Mouse (Mus musculus) small intestine, adult 2 months (tissue): ENCODE measurements at regions not wholly inside any gene's neighbourhood (a gene's known extent, or its start where the extent isn't known, plus 50 kb on each side); places are given as distances from the start of the nearest gene placed in this dataset.
A peak's percentile ranks its signal among the peaks of the same experiment; 100 is the strongest.

Experiments
- H3K27ac ChIP-seq: fragments of 200-500 bp; 2 replicates; pipeline ENCODE4 v1.5.1; 2012; ENCODE audit warnings: low read depth, low read length, control low read depth, inconsistent platforms; ENCODE audit not compliant: insufficient read depth
- H3K27me3 ChIP-seq: fragments of 200-500 bp; 2 replicates; pipeline ENCODE4 v1.6.1; 2012; ENCODE audit warnings: mild to moderate bottlenecking, moderate library complexity, low read length, inconsistent platforms; ENCODE audit not compliant: control insufficient read depth, insufficient read depth
- H3K36me3 ChIP-seq: fragments of 200-500 bp; 2 replicates; pipeline ENCODE4 v1.6.1; 2012; ENCODE audit warnings: mild to moderate bottlenecking, low read length, control low read depth, inconsistent platforms; ENCODE audit not compliant: control insufficient read depth, insufficient read depth
- H3K4me1 ChIP-seq: fragments of 200-500 bp; 2 replicates; pipeline ENCODE4 v1.6.1; 2012; ENCODE audit warnings: low read length, inconsistent platforms, mixed read lengths; ENCODE audit not compliant: control insufficient read depth, insufficient read depth, insufficient read length
- H3K4me3 ChIP-seq: fragments of 200-500 bp; 2 replicates; pipeline ENCODE4 v1.5.1; 2012; ENCODE audit warnings: low read depth, mild to moderate bottlenecking, control low read depth, inconsistent platforms, low read length, moderate library complexity
- CTCF ChIP-seq: fragments of 200-500 bp; IDR thresholded peaks from 2 replicates; pipeline ENCODE4 v1.5.1; 2012; ENCODE audit warnings: low read depth, mild to moderate bottlenecking, control low read depth, inconsistent platforms, low read length, moderate library complexity, mixed read lengths; ENCODE audit not compliant: insufficient replicate concordance, insufficient read length; ENCODE audit errors: extremely low read depth
- POLR2A ChIP-seq: fragments of 200-500 bp; IDR thresholded peaks from 2 replicates; pipeline ENCODE4 v1.6.1; 2012; ENCODE audit warnings: low read depth, mild to moderate bottlenecking, control low read depth, inconsistent platforms, low read length, moderate library complexity
- WGBS: fragments of 180-500 bp; shearing (Covaris S2); methylation state at CpG from one replicate; pipeline ENCODE4 v1.1.7; 2018; 5-methylcytosine and 5-hydroxymethylcytosine counted together

DNA sequence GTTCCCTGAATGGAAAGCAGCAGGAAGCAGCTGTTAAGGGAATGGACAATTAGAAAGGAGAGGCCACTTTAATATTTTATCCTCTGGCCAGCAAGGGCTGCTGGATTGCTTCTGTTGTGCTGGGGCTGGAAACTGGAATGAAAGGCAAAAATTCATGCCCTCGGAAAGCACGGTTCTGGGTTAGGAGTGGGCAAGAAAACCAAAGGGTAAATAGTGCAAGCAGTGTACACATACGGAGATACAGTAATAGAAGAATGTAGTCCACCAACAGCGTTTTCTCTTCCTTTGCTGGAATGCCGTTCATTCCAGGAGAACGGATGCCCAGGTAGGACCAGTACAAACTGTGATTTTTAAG is 50.8 kb upstream of the Zfr start:
- H3K27me3 ChIP-seq: no peaks in the 10 kb centered on the region
- no peaks in the 10 kb centered on the region for H3K4me1 ChIP-seq
- H3K4me3 ChIP-seq: no peak overlapping the region
- no peak for TF ChIP-seq CTCF
- no peak for TF ChIP-seq POLR2A
- no peak overlapping the region for H3K27ac ChIP-seq
- H3K36me3 ChIP-seq: no peaks in the 10 kb centered on the region
- 63% methylated on average over 6 of the region's 6 CpGs for WGBS

DNA sequence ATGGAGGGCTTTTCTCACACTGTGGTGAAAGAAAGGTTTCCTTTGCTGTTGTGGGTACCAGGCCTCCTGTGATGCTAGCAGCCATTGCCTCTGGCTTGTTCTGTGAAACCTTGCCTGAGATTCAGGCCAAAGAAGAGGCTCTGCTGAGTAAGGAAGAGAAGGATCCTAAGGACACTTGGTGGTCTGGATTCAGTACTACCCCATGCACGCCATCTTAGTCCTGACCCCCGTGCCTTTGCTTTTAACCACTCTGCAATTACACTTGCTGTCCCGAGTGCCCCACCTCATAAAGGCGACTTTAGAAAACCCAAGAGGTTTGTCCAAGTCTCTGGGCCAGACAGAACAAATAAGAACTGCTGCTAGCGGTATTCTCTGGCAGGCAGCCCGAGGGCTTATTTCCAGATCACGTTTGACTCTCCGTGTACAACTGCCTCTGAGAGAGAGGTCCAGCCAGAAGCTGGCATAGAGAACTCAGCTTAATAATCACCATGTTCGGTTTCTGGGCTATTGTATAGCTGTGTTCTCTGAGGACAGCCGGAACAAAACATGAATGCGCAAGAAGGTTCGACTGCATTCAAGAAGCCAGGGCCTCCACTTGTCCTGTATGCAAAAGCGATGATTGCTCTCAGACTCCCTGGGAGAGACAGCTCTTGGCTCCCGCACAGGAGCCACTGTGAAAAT is 51.3 kb upstream of the Zfr start:
- Histone ChIP-seq H3K27ac (peak overlapping the region; percentile 40), H3K36me3 (no peaks in the 10 kb centered on the region), H3K4me1 (no peaks in the 10 kb centered on the region), H3K4me3 (no peak overlapping the region), H3K27me3 (no peaks in the 10 kb centered on the region)
- 45% methylated on average over 14 of the region's 14 CpGs for WGBS
- no peak for TF ChIP-seq CTCF
- no peak for TF ChIP-seq POLR2A

DNA sequence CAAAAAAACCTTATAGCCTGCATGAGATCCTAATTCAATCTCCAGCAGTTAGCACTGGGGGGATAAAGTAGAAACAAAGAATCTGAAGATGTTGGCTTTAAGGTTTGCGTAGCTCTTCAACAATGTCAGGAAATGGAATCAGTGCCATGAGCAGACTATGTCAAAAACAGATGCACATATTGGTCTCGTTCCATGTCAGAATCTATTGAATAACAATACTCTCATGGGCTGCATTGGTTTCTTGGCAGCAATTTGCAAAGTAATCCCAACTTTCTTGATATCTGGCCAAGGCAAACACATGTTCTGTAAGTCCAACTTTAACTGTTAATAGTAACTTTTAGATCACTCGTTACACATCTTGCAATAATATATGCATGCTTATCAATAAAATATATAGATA is 58.1 kb upstream of the Sub1 start:
- TF ChIP-seq POLR2A (no peak), CTCF (no peak)
- 54% methylated on average over 3 of the region's 3 CpGs for whole genome bisulfite sequencing

DNA sequence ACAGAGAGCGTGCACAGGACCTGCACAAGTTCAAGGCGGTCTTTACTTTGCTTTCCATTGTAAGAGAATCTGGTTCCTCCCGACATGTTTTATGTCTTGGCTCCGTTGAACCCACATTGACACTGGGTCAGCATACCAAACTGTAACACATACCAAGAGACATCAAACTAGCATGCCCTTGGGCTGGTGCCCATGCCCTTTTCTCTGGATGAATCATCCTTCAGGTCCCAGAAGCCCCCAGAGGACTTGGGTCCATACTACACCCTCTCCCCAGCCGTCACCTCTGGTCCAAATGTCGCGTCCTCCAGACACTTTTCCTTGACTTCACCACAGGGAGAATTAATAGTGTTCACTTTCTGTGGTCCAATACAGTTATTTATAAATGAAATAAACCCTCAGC is 56.8 kb upstream of the Sub1 start:
- no peak for TF ChIP-seq CTCF
- no peak for TF ChIP-seq POLR2A
- Histone ChIP-seq H3K4me3 (no peak overlapping the region), H3K36me3 (no peaks in the 10 kb centered on the region), H3K27ac (no peak overlapping the region), H3K4me1 (no peaks in the 10 kb centered on the region), H3K27me3 (no peaks in the 10 kb centered on the region)
- 88% methylated on average over 7 of the region's 7 CpGs for WGBS

More for the DNA sequence above, 58.1 kb upstream of the Sub1 start:
- H3K4me3 ChIP-seq: no peak overlapping the region
- no peaks in the 10 kb centered on the region for H3K27me3 ChIP-seq
- H3K36me3 ChIP-seq: no peaks in the 10 kb centered on the region
- no peak overlapping the region for H3K27ac ChIP-seq
- no peaks in the 10 kb centered on the region for H3K4me1 ChIP-seq

GRCm38 (mm10) chr15:12048965-12049364 is 52.2 kb upstream of the Sub1 start:
- no peak overlapping the region for H3K27ac ChIP-seq
- no peaks in the 10 kb centered on the region for H3K27me3 ChIP-seq
- H3K4me1 ChIP-seq: no peaks in the 10 kb centered on the region
- TF ChIP-seq POLR2A (no peak), CTCF (no peak)
- 94% methylated on average over 10 of the region's 10 CpGs for WGBS
- no peak overlapping the region for H3K4me3 ChIP-seq
- no peaks in the 10 kb centered on the region for H3K36me3 ChIP-seq

GRCm38 (mm10) chr15:12048214-12048507 is 51.4 kb upstream of the Sub1 start:
- Histone ChIP-seq H3K4me1 (no peaks in the 10 kb centered on the region), H3K27me3 (no peaks in the 10 kb centered on the region), H3K36me3 (no peaks in the 10 kb centered on the region), H3K27ac (no peak overlapping the region), H3K4me3 (no peak overlapping the region)
- WGBS: 68% methylated on average over 3 of the region's 3 CpGs
- no peak for TF ChIP-seq POLR2A
- TF ChIP-seq CTCF: no peak

DNA sequence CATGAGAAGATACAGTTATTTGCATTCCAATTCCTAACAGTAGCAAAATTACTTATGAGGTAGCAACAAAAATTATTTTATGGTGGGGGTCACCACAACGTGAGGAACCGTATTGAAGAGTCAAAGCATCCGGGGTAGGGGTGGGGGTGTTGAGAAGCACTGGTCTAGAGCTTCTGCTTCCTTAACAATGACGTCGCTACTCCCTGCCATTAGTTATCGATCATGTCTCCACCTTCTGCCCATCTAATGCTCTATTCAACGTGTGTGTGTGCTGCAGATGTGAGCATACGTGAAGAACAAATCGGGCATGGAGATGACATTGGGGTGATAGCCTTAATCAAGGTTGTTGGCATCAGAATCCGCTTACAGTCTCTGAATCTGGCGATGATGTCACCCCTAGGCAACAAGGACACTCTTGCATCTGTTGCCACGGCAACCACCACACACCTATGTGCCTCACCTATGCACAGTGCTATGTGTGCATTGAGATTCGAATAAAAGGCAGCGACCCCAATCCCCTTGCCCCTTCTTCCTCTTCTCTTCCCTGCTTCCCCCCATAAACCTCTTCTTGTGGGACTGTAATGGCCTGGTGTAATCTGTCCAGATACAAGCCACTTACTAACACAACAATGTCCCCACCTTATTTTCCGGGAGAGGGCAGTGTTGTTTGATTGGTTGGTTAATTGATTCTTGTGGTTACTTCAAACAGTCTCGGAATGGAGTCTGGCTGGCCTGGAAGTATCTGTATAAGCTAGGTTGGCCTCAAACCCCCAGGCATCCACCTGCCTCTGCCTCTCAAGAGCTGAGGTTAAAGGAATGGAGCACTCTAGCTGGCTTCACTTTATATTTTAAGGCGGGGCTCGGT is 50.8 kb upstream of the Sub1 start:
- H3K36me3 ChIP-seq: no peaks in the 10 kb centered on the region
- no peak overlapping the region for H3K4me3 ChIP-seq
- 74% methylated on average over 18 of the region's 18 CpGs for WGBS
- H3K27me3 ChIP-seq: no peaks in the 10 kb centered on the region
- H3K4me1 ChIP-seq: no peaks in the 10 kb centered on the region
- H3K27ac ChIP-seq: no peak overlapping the region
- TF ChIP-seq CTCF: no peak
